Mouse (Mus musculus): ENCODE results near the gene B4galnt4. TPM values are rescaled to one million over a fixed set of nuclear protein-coding genes. Genes with fewer than 3 reads are reported as not detected.

B4galnt4 gene
- polyA plus RNA-seq, 1 experiment from 2014 or later: 50.0 TPM

- no peak overlapping the region for H3K27ac ChIP-seq (replicated peaks)
- no peaks in the 10 kb centered on the region for H3K36me3 ChIP-seq
- H3K4me3 ChIP-seq: no peak overlapping the region
- WGBS: 55% methylated on average over 8 of the region's 8 CpGs
- 0 out of 2 replicates have a peak, but pooled peaks cover 6% of the 10 kb centered on the region for H3K4me1 ChIP-seq
- H3K9ac ChIP-seq (replicated peaks): no peak overlapping the region
- H3K9me3 ChIP-seq: no peaks in the 10 kb centered on the region
- H3K4me2 ChIP-seq (replicated peaks): no peak overlapping the region
- ATAC-seq (replicated peaks): no peak
- peaks cover 15% of the 10 kb centered on the region; the same call in 1 of the 2 replicates for H3K27me3 ChIP-seq
Measured at GRCm38 (mm10) chr7:141087894-141088293, 27.0 kb downstream of the B4galnt4 start.

- Histone ChIP-seq H3K36me3 (no peaks in the 10 kb centered on the region), H3K27me3 (peaks cover 15% of the 10 kb centered on the region; the same call in 1 of the 2 replicates), H3K4me3 (no peak overlapping the region), H3K9me3 (no peaks in the 10 kb centered on the region), H3K4me1 (0 out of 2 replicates have a peak, but pooled peaks cover 6% of the 10 kb centered on the region), H3K9ac (replicated peaks) (no peak overlapping the region), H3K4me2 (replicated peaks) (no peak overlapping the region), H3K27ac (replicated peaks) (no peak overlapping the region)
- no peak for ATAC-seq (replicated peaks)
- 22% methylated on average over 18 of the region's 18 CpGs for WGBS
Measured at GRCm38 (mm10) chr7:141088473-141088872, 27.6 kb downstream of the B4galnt4 start.

- 0 out of 2 replicates have a peak, but pooled peaks cover 6% of the 10 kb centered on the region for H3K4me1 ChIP-seq
- no peak overlapping the region for H3K4me3 ChIP-seq
- WGBS: 54% methylated on average over 8 of the region's 8 CpGs
- H3K9me3 ChIP-seq: no peaks in the 10 kb centered on the region
- H3K4me2 ChIP-seq (replicated peaks): no peak overlapping the region
- H3K36me3 ChIP-seq: no peaks in the 10 kb centered on the region
- peaks cover 15% of the 10 kb centered on the region; the same call in 1 of the 2 replicates for H3K27me3 ChIP-seq
- no peak overlapping the region for H3K27ac ChIP-seq (replicated peaks)
- ATAC-seq (replicated peaks): no peak
- H3K9ac ChIP-seq (replicated peaks): no peak overlapping the region
Measured at GRCm38 (mm10) chr7:141090228-141090627, 29.3 kb downstream of the B4galnt4 start.

- 0 out of 2 replicates have a peak, but pooled peaks cover 6% of the 10 kb centered on the region for H3K4me1 ChIP-seq
- no peaks in the 10 kb centered on the region for H3K9me3 ChIP-seq
- no peaks in the 10 kb centered on the region for H3K36me3 ChIP-seq
- WGBS: 4% methylated on average over 37 of the region's 37 CpGs
- H3K27me3 ChIP-seq: peaks cover 15% of the 10 kb centered on the region; the same call in 1 of the 2 replicates
- no peak overlapping the region for H3K27ac ChIP-seq (replicated peaks)
- H3K4me2 ChIP-seq (replicated peaks): peak overlapping the region; percentile 35
- no peak overlapping the region for H3K9ac ChIP-seq (replicated peaks)
- ATAC-seq (replicated peaks): peak; percentile 83
- H3K4me3 ChIP-seq: peak overlapping the region; percentile 20
Measured at GRCm38 (mm10) chr7:141092051-141092735, 31.3 kb downstream of the B4galnt4 start.

- peaks cover 12% of the 10 kb centered on the region; the same call in 1 of the 2 replicates for H3K27me3 ChIP-seq
- H3K4me3 ChIP-seq: no peak overlapping the region
- 87% methylated on average over 6 of the region's 6 CpGs for whole genome bisulfite sequencing
- no peak overlapping the region for H3K9ac ChIP-seq (replicated peaks)
- H3K36me3 ChIP-seq: no peaks in the 10 kb centered on the region
- ATAC-seq (replicated peaks): no peak
- no peak overlapping the region for H3K4me2 ChIP-seq (replicated peaks)
- no peaks in the 10 kb centered on the region for H3K9me3 ChIP-seq
- H3K4me1 ChIP-seq: 0 out of 2 replicates have a peak, but pooled peaks cover 6% of the 10 kb centered on the region
- no peak overlapping the region for H3K27ac ChIP-seq (replicated peaks)
Measured at GRCm38 (mm10) chr7:141093950-141094349, 33.0 kb downstream of the B4galnt4 start.

GRCm38 (mm10) chr7:141094487-141095205 is 33.7 kb downstream of the B4galnt4 start:
- H3K27me3 ChIP-seq: peaks cover 16% of the 10 kb centered on the region
- no peak for ATAC-seq (replicated peaks)

GRCm38 (mm10) chr7:141096021-141096420 is 35.1 kb downstream of the B4galnt4 start:
- Histone ChIP-seq H3K27me3 (peaks cover 27% of the 10 kb centered on the region), H3K4me3 (no peak overlapping the region), H3K9ac (replicated peaks) (no peak overlapping the region), H3K36me3 (no peaks in the 10 kb centered on the region), H3K4me1 (peaks cover 17% of the 10 kb centered on the region; the same call in 1 of the 2 replicates), H3K27ac (replicated peaks) (no peak overlapping the region), H3K4me2 (replicated peaks) (no peak overlapping the region), H3K9me3 (no peaks in the 10 kb centered on the region)
- no peak for ATAC-seq (replicated peaks)
- WGBS: 82% methylated on average over 6 of the region's 6 CpGs

More at GRCm38 (mm10) chr7:141094487-141095205, 33.7 kb downstream of the B4galnt4 start:
- 71% methylated on average over 15 of the region's 15 CpGs for WGBS
- no peaks in the 10 kb centered on the region for H3K9me3 ChIP-seq
- H3K4me3 ChIP-seq: no peak overlapping the region
- H3K9ac ChIP-seq (replicated peaks): no peak overlapping the region
- H3K36me3 ChIP-seq: no peaks in the 10 kb centered on the region
- H3K4me1 ChIP-seq: peaks cover 9% of the 10 kb centered on the region; the same call in 1 of the 2 replicates
- H3K4me2 ChIP-seq (replicated peaks): no peak overlapping the region
- no peak overlapping the region for H3K27ac ChIP-seq (replicated peaks)

GRCm38 (mm10) chr7:141096649-141097056 is 35.7 kb downstream of the B4galnt4 start:
- 38% methylated on average over 6 of the region's 6 CpGs for WGBS
- Histone ChIP-seq H3K27me3 (peaks cover 33% of the 10 kb centered on the region), H3K4me1 (peaks cover 17% of the 10 kb centered on the region; the same call in 1 of the 2 replicates), H3K9me3 (no peaks in the 10 kb centered on the region), H3K27ac (replicated peaks) (no peak overlapping the region), H3K9ac (replicated peaks) (no peak overlapping the region), H3K4me3 (no peak overlapping the region), H3K36me3 (no peaks in the 10 kb centered on the region), H3K4me2 (replicated peaks) (no peak overlapping the region)
- ATAC-seq (replicated peaks): no peak

GRCm38 (mm10) chr7:141097177-141097576 is 36.3 kb downstream of the B4galnt4 start:
- Histone ChIP-seq H3K27ac (replicated peaks) (no peak overlapping the region), H3K4me2 (replicated peaks) (no peak overlapping the region), H3K9me3 (no peaks in the 10 kb centered on the region), H3K9ac (replicated peaks) (no peak overlapping the region), H3K36me3 (no peaks in the 10 kb centered on the region), H3K27me3 (peaks cover 38% of the 10 kb centered on the region), H3K4me1 (peaks cover 15% of the 10 kb centered on the region; the same call in 1 of the 2 replicates), H3K4me3 (no peak overlapping the region)
- 87% methylated on average over 5 of the region's 5 CpGs for WGBS
- no peak for ATAC-seq (replicated peaks)

GRCm38 (mm10) chr7:141099911-141100691 is 39.2 kb downstream of the B4galnt4 start, which contains the start of gene Sigirr:
TSS of gene Sigirr (minus strand) at chr7:141100572.
- WGBS: 1% methylated on average over 56 of the region's 56 CpGs
- no peaks in the 10 kb centered on the region for H3K9me3 ChIP-seq

GRCm38 (mm10) chr7:141103161-141103560 is 42.3 kb downstream of the B4galnt4 start:
- no peak for ATAC-seq (replicated peaks)
- H3K9ac ChIP-seq (replicated peaks): no peak overlapping the region
- no peak overlapping the region for H3K4me3 ChIP-seq
- H3K4me1 ChIP-seq: peaks cover 12% of the 10 kb centered on the region; the same call in 1 of the 2 replicates
- no peaks in the 10 kb centered on the region for H3K36me3 ChIP-seq
- H3K9me3 ChIP-seq: no peaks in the 10 kb centered on the region
- no peak overlapping the region for H3K27ac ChIP-seq (replicated peaks)
- WGBS: 69% methylated on average over 3 of the region's 3 CpGs
- no peak overlapping the region for H3K4me2 ChIP-seq (replicated peaks)
- H3K27me3 ChIP-seq: peaks cover 37% of the 10 kb centered on the region

More at GRCm38 (mm10) chr7:141099911-141100691, 39.2 kb downstream of the B4galnt4 start, which contains the start of gene Sigirr:
- peaks cover 38% of the 10 kb centered on the region for H3K27me3 ChIP-seq
- H3K9ac ChIP-seq (replicated peaks): peak within 1 kb of the TSS; percentile 31; the same call in 1 of the 2 replicates
- ATAC-seq (replicated peaks): peak; percentile 55; the same call in 1 of the 2 replicates
- no peak within 1 kb of the TSS for H3K27ac ChIP-seq (replicated peaks)
- H3K4me2 ChIP-seq (replicated peaks): peak within 1 kb of the TSS; percentile 57
- peak within 1 kb of the TSS; percentile 38 for H3K4me3 ChIP-seq
- peaks cover 12% of the 10 kb centered on the region; the same call in 1 of the 2 replicates for H3K4me1 ChIP-seq
- H3K36me3 ChIP-seq: no peaks in the 10 kb centered on the region

Data from forebrain, embryonic 15.5 days (tissue).